Mouse (Mus musculus): ENCODE results near the gene Gak.

GRCm38 (mm10) chr5:108654444-108654990, 25.0 kb upstream of the Gak start:
- TF ChIP-seq MAFK (IDR thresholded peaks at IDR 0.05; ENCODE audit: insufficient read depth, low read depth, low read length) (no peak), CHD2 (IDR thresholded peaks at IDR 0.05; ENCODE audit: low read depth, low read length) (no peak), ZNF384 (IDR thresholded peaks at IDR 0.05; ENCODE audit: low read depth, low read length) (no peak), HCFC1 (IDR thresholded peaks at IDR 0.05; ENCODE audit: borderline replicate concordance, insufficient read depth, low read length) (no peak), ZC3H11A (IDR thresholded peaks at IDR 0.05; ENCODE audit: borderline replicate concordance, low read depth, low read length) (no peak)

All from ES-E14 (cell line).